Mouse (Mus musculus): ENCODE results near the gene Tnfrsf14. TPM values are rescaled to one million over a fixed set of nuclear protein-coding genes. Genes with fewer than 3 reads are reported as not detected.

Gene Tnfrsf14
- polyA plus RNA-seq, 1 experiment from 2014 or later, result 0.34 TPM

DNA sequence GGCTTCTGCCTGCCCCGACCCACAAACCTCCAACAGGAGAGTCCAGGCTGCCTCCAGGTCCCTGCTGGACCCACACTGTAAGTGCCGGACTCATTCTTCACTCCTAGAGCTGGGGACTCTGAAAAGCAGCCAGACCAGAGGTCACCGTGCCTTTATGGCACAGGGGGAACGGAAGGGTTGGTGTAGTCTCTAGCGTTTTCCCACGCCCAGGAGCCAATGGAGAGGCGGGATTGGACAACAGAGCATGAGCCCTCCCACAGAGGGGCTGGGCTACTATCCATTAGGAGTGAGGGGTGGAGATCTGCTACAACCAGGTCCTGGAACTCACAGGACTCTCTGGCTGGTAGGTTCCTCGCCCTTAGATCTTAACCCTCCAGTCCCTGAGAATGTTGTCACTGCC lies 18.0 kb upstream of the Tnfrsf14 start:
- peaks cover 11% of the 10 kb centered on the region; the same call in 1 of the 2 replicates for H3K27me3 ChIP-seq (replicated peaks)
- peak overlapping the region; percentile 63 for H3K4me2 ChIP-seq (replicated peaks)
- no peak overlapping the region for H3K27ac ChIP-seq
- no peaks in the 10 kb centered on the region for H3K36me3 ChIP-seq
- 2% methylated on average over 8 of the region's 8 CpGs for WGBS
- peaks cover 41% of the 10 kb centered on the region for H3K4me1 ChIP-seq
- H3K9me3 ChIP-seq, result no peaks in the 10 kb centered on the region
- H3K9ac ChIP-seq, result peak overlapping the region; percentile 43; the same call in 1 of the 2 replicates
- H3K4me3 ChIP-seq, result peak overlapping the region; percentile 39
- ATAC-seq (ENCODE audit: low FRiP score, low read depth), result peak; percentile 62

DNA sequence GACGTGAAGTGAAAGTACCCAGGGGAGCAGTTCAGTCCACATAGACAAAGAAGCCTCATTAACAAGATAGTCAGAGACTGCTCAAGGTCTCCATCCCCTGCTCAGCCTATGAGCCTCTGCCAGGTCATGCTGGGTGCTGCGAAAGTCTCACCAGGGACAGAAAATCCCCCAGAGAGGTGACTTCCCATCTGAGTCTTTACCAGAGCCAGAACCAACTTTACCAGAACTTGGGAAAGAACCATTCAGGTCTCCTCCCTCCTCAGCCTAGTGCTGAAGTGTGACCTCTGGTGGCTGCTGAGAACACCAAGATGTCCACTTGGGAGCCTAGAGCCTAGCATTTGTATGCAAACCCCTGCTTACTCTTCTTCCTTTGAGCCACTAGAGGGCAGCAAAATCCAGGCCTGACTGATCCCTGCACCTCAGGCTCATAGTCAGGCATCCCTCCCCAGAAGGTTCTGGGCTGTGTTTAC lies 15.8 kb upstream of the Tnfrsf14 start:
- Histone ChIP-seq H3K9me3 (no peaks in the 10 kb centered on the region), H3K4me2 (replicated peaks) (peak overlapping the region; percentile 0; the same call in 1 of the 2 replicates), H3K27ac (no peak overlapping the region), H3K36me3 (no peaks in the 10 kb centered on the region), H3K4me1 (peaks cover 28% of the 10 kb centered on the region), H3K4me3 (no peak overlapping the region), H3K27me3 (replicated peaks) (no peaks in the 10 kb centered on the region), H3K9ac (no peak overlapping the region)
- 15% methylated on average over 2 of the region's 2 CpGs for WGBS
- peak; percentile 46 for ATAC-seq (ENCODE audit: low FRiP score, low read depth)

DNA sequence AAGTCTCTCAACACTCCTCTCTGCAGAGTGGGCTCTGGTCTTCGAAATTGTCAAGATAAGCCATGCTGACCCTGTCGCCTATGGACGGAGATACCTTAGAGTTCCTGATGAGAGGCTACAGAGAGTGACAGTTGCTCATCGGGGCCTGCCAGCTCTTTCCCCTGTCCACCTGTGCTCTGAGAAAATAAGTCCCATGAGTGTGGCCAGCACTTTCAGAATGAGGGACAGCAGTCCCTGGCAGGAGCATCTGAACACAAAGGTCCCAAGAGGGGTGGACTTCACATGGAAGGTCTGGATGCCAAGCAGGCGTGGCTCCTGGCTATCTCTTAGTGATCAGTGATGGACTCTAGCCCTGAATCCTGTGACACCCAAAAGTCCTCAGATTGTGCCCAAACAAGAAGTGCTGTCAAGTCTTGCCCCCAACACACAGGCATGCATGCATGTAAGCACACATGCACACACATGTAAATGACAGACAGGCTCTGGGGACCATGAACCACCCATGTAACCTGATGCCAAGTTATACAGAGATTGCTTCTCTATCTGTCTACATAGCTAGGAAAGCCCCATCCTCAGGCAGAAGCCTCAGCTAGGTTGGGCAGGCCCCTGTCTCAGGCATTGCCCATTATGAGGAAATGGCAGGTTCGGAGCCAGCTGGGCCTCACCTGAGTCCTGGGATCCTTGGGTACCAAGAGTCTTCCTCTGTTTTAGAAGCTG lies 15.1 kb upstream of the Tnfrsf14 start:
- H3K36me3 ChIP-seq, result no peaks in the 10 kb centered on the region
- H3K27me3 ChIP-seq (replicated peaks), result no peaks in the 10 kb centered on the region
- H3K9me3 ChIP-seq, result no peaks in the 10 kb centered on the region
- H3K27ac ChIP-seq, result no peak overlapping the region
- peak overlapping the region; percentile 0; the same call in 1 of the 2 replicates for H3K4me2 ChIP-seq (replicated peaks)
- ATAC-seq (ENCODE audit: low FRiP score, low read depth), result no peak
- H3K9ac ChIP-seq, result no peak overlapping the region
- peaks cover 21% of the 10 kb centered on the region for H3K4me1 ChIP-seq
- WGBS, result 89% methylated on average over 6 of the region's 6 CpGs
- no peak overlapping the region for H3K4me3 ChIP-seq

DNA sequence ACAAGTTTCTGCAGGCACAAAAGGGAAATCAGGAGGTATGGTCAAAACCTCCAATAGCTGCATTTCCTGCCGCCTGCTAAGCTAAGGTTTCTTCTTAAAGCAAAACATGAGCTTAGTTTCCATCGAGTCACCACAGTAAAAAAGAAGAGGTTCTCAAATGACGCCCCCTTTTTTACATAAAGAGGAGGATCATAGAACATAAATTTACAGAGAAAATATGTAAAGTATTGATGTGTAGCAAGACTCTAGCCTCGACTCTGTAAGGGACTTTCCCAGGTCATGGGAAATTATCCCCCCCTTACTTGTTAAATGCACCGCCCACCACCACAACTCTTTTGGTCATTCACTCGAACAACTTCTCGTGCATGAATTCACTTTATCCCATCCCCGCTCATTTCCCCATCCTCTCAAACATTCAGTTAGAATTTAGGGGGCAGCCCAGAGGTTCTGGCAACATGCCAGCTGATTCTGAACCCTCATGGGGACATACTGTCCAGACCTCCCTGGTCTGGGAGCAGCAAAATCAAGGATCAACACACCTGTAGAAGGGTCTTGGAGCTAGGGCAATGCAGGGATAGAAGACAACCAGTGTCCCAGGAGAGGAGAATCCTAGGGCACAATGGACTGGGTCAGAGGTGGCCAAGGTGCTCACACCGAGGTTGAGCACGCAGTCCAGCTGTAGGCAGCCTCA lies 14.4 kb upstream of the Tnfrsf14 start:
- ATAC-seq (ENCODE audit: low FRiP score, low read depth), result no peak
- Histone ChIP-seq H3K4me3 (no peak overlapping the region), H3K4me2 (replicated peaks) (no peak overlapping the region), H3K4me1 (peaks cover 17% of the 10 kb centered on the region), H3K36me3 (no peaks in the 10 kb centered on the region), H3K9ac (no peak overlapping the region), H3K27me3 (replicated peaks) (no peaks in the 10 kb centered on the region), H3K27ac (no peak overlapping the region), H3K9me3 (no peaks in the 10 kb centered on the region)
- WGBS, result 87% methylated on average over 10 of the region's 10 CpGs

DNA sequence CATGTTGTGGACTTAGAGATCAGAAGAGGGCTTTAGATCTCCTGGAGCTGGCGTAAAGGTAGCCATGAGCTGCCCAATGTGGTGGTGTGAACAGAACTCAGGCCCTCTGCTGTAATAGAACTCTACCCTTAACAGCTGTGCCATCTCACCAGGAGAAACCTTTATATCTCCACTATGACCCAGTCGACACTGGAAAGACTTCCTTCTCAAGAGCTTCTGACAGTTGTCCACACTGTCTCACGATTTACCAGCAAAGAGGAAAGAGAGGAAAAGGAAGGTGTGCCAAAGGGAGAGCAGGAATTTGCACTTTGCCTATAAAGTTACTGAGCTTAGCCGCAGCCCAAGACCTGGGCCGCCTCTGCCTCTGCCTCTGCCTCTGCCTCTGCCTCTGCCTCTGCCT lies 13.5 kb upstream of the Tnfrsf14 start:
- Histone ChIP-seq H3K27me3 (replicated peaks) (no peaks in the 10 kb centered on the region), H3K36me3 (no peaks in the 10 kb centered on the region), H3K4me2 (replicated peaks) (no peak overlapping the region), H3K4me3 (no peak overlapping the region), H3K27ac (no peak overlapping the region), H3K4me1 (peaks cover 17% of the 10 kb centered on the region), H3K9me3 (no peaks in the 10 kb centered on the region), H3K9ac (no peak overlapping the region)
- ATAC-seq (ENCODE audit: low FRiP score, low read depth), result no peak
- 95% methylated on average over 5 of the region's 5 CpGs for WGBS

DNA sequence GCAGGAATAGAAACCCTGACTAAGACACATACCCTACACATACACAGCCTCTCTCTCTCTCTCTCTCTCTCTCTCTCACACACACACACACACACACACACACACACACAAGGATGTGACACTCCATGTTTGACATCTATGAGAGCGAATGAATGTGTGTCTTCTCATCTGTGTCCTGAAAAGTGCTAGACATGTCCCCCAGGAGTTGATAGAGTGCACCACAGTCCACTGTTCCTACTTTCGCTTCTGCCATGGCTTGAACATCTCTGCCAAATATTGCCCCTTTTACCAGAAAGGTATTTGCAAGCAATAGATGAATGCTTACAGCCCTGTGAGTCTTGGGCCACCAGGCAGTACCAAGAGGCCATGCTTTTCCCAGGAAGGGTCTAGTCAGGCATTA lies 11.8 kb upstream of the Tnfrsf14 start:
- no peak for ATAC-seq (ENCODE audit: low FRiP score, low read depth)
- no peaks in the 10 kb centered on the region for H3K36me3 ChIP-seq
- no peaks in the 10 kb centered on the region for H3K27me3 ChIP-seq (replicated peaks)
- no peak overlapping the region for H3K9ac ChIP-seq
- WGBS, result 91% methylated on average over 2 of the region's 2 CpGs
- no peak overlapping the region for H3K4me3 ChIP-seq
- H3K27ac ChIP-seq, result no peak overlapping the region
- no peaks in the 10 kb centered on the region for H3K9me3 ChIP-seq
- no peak overlapping the region for H3K4me2 ChIP-seq (replicated peaks)
- H3K4me1 ChIP-seq, result peaks cover 3% of the 10 kb centered on the region

DNA sequence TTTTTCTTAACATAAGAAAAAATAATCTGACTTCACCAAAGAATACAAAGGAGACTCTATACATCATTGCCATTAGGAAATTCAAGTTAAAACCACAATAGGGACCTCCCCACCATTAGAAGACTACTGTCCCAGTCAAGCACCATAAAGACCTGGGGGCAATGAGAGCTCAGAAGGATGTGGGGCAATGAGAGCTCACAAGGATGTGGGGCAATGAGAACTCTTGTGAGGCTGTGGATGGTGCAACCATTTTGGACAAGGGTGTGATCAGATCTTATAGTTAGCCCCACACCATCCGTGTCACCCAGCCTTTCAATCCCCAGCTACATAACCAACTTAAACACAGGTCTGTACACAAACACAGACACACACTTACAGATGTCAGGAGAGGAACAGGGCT lies 9.4 kb upstream of the Tnfrsf14 start:
- ATAC-seq (ENCODE audit: low FRiP score, low read depth), result no peak
- H3K4me2 ChIP-seq (replicated peaks), result no peak overlapping the region
- H3K9me3 ChIP-seq, result no peaks in the 10 kb centered on the region
- no peak overlapping the region for H3K27ac ChIP-seq
- no peak overlapping the region for H3K9ac ChIP-seq
- no peaks in the 10 kb centered on the region for H3K4me1 ChIP-seq
- WGBS, result 78% methylated on average over 1 of the region's 1 CpGs
- no peaks in the 10 kb centered on the region for H3K36me3 ChIP-seq
- no peaks in the 10 kb centered on the region for H3K27me3 ChIP-seq (replicated peaks)
- no peak overlapping the region for H3K4me3 ChIP-seq

DNA sequence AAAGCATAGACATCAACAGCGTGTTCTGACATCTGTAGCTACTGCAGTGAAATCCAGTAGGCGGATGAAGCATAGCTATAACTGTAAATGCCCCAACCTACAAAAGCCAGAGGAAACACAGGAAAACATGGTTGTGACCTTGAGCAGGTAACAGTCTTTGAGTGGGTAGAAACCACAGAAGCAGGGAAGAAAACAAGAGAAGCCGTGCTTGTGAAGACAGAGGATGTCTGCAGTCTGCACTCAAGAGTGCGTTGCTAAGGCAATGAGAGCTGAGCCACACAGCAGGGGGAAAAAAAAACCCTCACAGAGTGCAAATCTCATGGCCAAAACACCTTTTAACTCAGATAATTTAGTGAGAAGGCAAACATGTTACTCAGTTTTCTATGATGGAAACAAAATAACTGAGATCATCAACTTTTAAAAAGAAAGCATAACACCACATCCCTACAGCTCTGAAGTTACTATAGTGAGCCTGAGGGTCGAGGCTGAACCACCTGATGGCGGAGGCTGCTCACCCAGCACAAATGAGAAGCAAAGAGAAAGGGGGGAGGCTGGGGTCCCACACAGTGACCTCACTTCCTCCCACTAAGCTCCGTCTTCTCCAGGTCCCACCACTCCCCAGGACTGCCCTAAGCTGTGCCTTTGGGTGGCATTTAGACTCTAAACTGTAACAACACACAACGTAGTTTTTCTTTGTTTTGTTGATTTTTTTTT lies 8.3 kb upstream of the Tnfrsf14 start:
- Histone ChIP-seq H3K4me1 (no peaks in the 10 kb centered on the region), H3K27me3 (replicated peaks) (no peaks in the 10 kb centered on the region), H3K9ac (no peak overlapping the region), H3K4me3 (no peak overlapping the region), H3K27ac (no peak overlapping the region), H3K9me3 (no peaks in the 10 kb centered on the region), H3K36me3 (no peaks in the 10 kb centered on the region), H3K4me2 (replicated peaks) (no peak overlapping the region)
- no peak for ATAC-seq (ENCODE audit: low FRiP score, low read depth)
- 67% methylated on average over 8 of the region's 8 CpGs for WGBS

DNA sequence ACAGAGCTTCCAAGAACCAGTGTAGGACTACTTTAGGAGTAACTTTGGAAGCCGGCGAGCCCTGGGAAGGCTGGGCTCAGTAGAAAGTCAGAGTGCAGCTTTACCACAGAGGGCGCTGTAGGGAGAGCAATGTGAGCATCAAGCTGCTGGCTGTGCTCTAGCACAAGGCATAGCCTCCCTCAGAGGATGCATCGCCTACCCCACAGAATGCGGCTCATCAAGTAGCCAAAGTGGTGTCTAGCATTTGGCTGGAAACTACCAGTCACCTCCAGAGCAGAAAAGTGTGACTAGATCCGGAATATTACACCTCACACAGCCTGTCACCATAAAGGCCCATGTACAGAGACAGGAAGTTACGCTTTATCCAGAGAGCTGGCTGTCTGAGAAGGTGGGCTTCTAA lies 7.4 kb upstream of the Tnfrsf14 start:
- ATAC-seq (ENCODE audit: low FRiP score, low read depth), result no peak
- Histone ChIP-seq H3K36me3 (no peaks in the 10 kb centered on the region), H3K9ac (no peak overlapping the region), H3K9me3 (no peaks in the 10 kb centered on the region), H3K27me3 (replicated peaks) (no peaks in the 10 kb centered on the region), H3K4me1 (no peaks in the 10 kb centered on the region), H3K4me3 (no peak overlapping the region), H3K27ac (no peak overlapping the region), H3K4me2 (replicated peaks) (no peak overlapping the region)
- WGBS, result 79% methylated on average over 7 of the region's 7 CpGs

DNA sequence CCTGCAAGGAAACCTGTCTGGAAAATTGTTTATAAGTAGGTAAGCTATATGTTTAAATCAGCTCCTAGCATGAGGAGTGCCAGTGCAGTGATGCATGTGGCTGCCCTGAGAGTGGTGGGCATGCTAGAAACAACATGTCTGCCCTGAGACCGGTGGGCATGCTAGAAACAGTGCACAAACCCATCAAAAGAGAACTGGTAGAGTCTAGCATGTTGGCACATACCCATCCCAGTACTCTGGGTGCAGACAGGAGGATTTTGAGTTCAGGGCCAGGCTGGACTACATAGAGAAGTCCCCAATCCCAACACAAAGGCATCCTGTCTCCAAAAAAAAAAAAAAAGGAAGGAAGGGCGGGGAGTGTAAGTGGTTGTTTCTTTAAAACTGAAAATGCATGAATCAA lies 6.4 kb upstream of the Tnfrsf14 start:
- Histone ChIP-seq H3K9ac (no peak overlapping the region), H3K4me3 (no peak overlapping the region), H3K4me2 (replicated peaks) (no peak overlapping the region), H3K36me3 (no peaks in the 10 kb centered on the region), H3K27me3 (replicated peaks) (no peaks in the 10 kb centered on the region), H3K9me3 (no peaks in the 10 kb centered on the region), H3K27ac (no peak overlapping the region), H3K4me1 (no peaks in the 10 kb centered on the region)
- WGBS, result 96% methylated on average over 2 of the region's 2 CpGs
- no peak for ATAC-seq (ENCODE audit: low FRiP score, low read depth)

DNA sequence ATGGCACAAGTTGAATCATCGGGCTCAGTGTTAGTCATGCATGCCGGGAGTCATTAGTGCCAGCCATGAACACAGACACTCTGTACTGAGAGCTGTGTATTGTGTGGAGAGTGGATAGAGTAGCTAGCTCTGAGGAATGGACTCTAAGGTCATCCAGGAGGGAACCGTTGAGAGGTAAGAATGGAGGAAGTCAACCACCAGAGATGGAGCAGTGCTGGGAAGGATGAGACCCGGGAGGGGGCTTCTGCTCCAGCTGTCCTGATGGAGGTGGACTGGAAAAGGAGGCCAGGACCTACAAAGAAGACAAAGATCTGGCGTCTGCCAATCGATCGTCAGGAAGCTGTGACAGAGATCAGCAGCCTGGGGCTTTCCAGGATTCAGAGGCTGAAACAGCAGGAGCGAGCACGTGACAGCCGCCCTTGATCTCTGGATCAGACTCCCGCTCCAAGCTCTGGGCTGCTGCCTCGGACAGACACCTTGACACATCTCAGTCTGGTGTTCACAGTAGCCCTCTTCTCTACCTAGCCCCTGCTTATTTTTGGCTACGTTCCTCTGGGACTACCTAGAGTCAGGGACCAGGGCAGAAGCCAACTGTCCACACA lies 5.0 kb upstream of the Tnfrsf14 start:
- ATAC-seq (ENCODE audit: low FRiP score, low read depth), result no peak
- H3K9ac ChIP-seq, result no peak overlapping the region
- WGBS, result 63% methylated on average over 13 of the region's 13 CpGs
- no peak overlapping the region for H3K27ac ChIP-seq
- H3K4me1 ChIP-seq, result 0 out of 2 replicates have a peak, but pooled peaks cover 2% of the 10 kb centered on the region
- no peaks in the 10 kb centered on the region for H3K36me3 ChIP-seq
- no peaks in the 10 kb centered on the region for H3K27me3 ChIP-seq (replicated peaks)
- no peak overlapping the region for H3K4me2 ChIP-seq (replicated peaks)
- H3K4me3 ChIP-seq, result no peak overlapping the region
- no peaks in the 10 kb centered on the region for H3K9me3 ChIP-seq

DNA sequence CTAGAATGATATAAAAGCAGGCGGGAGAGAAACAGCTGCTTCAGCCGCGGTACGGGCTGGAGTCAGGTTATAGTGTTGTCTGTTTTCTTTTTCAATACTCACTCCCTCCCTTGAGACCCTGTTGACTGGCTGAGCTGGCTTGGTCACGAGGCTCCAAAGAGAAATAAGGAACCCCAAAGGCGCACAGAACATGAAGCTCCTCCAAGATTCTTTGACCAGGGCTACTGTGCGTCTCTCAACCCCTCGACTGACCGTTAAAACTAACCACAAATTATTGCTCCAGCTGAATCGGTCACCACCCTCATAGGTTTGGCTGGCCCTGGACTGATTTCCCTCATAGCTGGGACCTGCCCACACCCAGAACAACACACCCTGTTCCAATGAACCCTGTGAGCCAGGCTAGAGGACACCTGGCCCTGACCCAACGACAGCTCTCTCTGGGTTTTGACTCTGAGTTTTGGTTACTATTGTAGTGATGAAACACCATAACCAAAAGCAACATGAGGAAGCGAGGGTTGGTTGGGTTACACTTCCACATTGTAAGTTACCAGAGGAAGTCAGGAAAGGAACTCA lies 811 bp upstream of the Tnfrsf14 start:
- ATAC-seq (ENCODE audit: low FRiP score, low read depth), result no peak
- H3K27ac ChIP-seq, result no peak overlapping the region
- 0 out of 2 replicates have a peak, but pooled peaks cover 4% of the 10 kb centered on the region for H3K4me1 ChIP-seq
- no peak overlapping the region for H3K4me2 ChIP-seq (replicated peaks)
- no peak overlapping the region for H3K4me3 ChIP-seq
- H3K27me3 ChIP-seq (replicated peaks), result no peaks in the 10 kb centered on the region
- no peaks in the 10 kb centered on the region for H3K9me3 ChIP-seq
- WGBS, result 80% methylated on average over 12 of the region's 12 CpGs
- no peak overlapping the region for H3K9ac ChIP-seq
- no peaks in the 10 kb centered on the region for H3K36me3 ChIP-seq

Data from neural tube, embryonic 12.5 days (tissue).